Mouse (Mus musculus): ENCODE data around the gene Smg1. TPM values are rescaled to one million over a fixed set of nuclear protein-coding genes. Genes with fewer than 3 reads are reported as not detected.
"Not testable (repeated sequence)": the region's sequence is repeated elsewhere in the genome, so short reads cannot be mapped to it uniquely, and the experiment has no call there.

The Smg1 gene
- polyA plus RNA-seq, 1 experiment from 2014 or later: 18.0 TPM

- no peaks in the 10 kb centered on the region for H3K9me3 ChIP-seq
- no peak overlapping the region for H3K4me3 ChIP-seq (replicated peaks)
- peaks cover 19% of the 10 kb centered on the region for H3K36me3 ChIP-seq
- no peaks in the 10 kb centered on the region for H3K27me3 ChIP-seq (replicated peaks)
- no peaks in the 10 kb centered on the region for H3K4me1 ChIP-seq (replicated peaks)
- H3K9ac ChIP-seq: no peak overlapping the region
- H3K27ac ChIP-seq: no peak overlapping the region
- ATAC-seq: no peak
- 79% methylated on average over 3 of the region's 3 CpGs for WGBS
- H3K4me2 ChIP-seq (replicated peaks): no peak overlapping the region
Observed at GRCm38 (mm10) chr7:118179782-118180181, 63.7 kb downstream of the Smg1 start.

GRCm38 (mm10) chr7:118175821-118176355, 67.6 kb downstream of the Smg1 start:
- Histone ChIP-seq H3K27ac (no peak overlapping the region), H3K27me3 (replicated peaks) (no peaks in the 10 kb centered on the region), H3K4me3 (replicated peaks) (no peak overlapping the region), H3K9me3 (no peaks in the 10 kb centered on the region), H3K4me1 (replicated peaks) (no peaks in the 10 kb centered on the region), H3K4me2 (replicated peaks) (no peak overlapping the region), H3K9ac (no peak overlapping the region), H3K36me3 (peaks cover 20% of the 10 kb centered on the region)
- peak; percentile 56; the same call in 1 of the 2 replicates for ATAC-seq
- 82% methylated on average over 1 of the region's 1 CpGs for WGBS

GRCm38 (mm10) chr7:118170125-118170524, 73.3 kb downstream of the Smg1 start:
- not testable (repeated sequence) for H3K4me3 ChIP-seq (replicated peaks); H3K4me2 ChIP-seq (replicated peaks); H3K27ac ChIP-seq; H3K9ac ChIP-seq; H3K4me1 ChIP-seq (replicated peaks); H3K9me3 ChIP-seq; ATAC-seq; H3K27me3 ChIP-seq (replicated peaks)
- H3K36me3 ChIP-seq: peaks cover 30% of the 10 kb centered on the region
- WGBS: 88% methylated on average over 2 of the region's 2 CpGs

- 97% methylated on average over 8 of the region's 8 CpGs for WGBS
- no peak overlapping the region for H3K27ac ChIP-seq
- H3K4me3 ChIP-seq (replicated peaks): no peak overlapping the region
- H3K4me1 ChIP-seq (replicated peaks): no peaks in the 10 kb centered on the region
- no peaks in the 10 kb centered on the region for H3K27me3 ChIP-seq (replicated peaks)
- ATAC-seq: no peak
- peaks cover 19% of the 10 kb centered on the region for H3K36me3 ChIP-seq
- no peak overlapping the region for H3K9ac ChIP-seq
- H3K9me3 ChIP-seq: no peaks in the 10 kb centered on the region
- no peak overlapping the region for H3K4me2 ChIP-seq (replicated peaks)
Observed at GRCm38 (mm10) chr7:118163006-118163405, 80.5 kb downstream of the Smg1 start.

- Histone ChIP-seq H3K27me3 (replicated peaks) (no peaks in the 10 kb centered on the region), H3K4me1 (replicated peaks) (no peaks in the 10 kb centered on the region), H3K4me2 (replicated peaks) (no peak overlapping the region), H3K9me3 (no peaks in the 10 kb centered on the region), H3K4me3 (replicated peaks) (no peak overlapping the region), H3K9ac (no peak overlapping the region), H3K27ac (no peak overlapping the region), H3K36me3 (peaks cover 12% of the 10 kb centered on the region)
- no peak for ATAC-seq
- 95% methylated on average over 3 of the region's 3 CpGs for WGBS
Observed at GRCm38 (mm10) chr7:118160121-118160520, 83.3 kb downstream of the Smg1 start.

- no peak overlapping the region for H3K9ac ChIP-seq
- no peaks in the 10 kb centered on the region for H3K27me3 ChIP-seq (replicated peaks)
- no peaks in the 10 kb centered on the region for H3K4me1 ChIP-seq (replicated peaks)
- H3K9me3 ChIP-seq: no peaks in the 10 kb centered on the region
- WGBS: 91% methylated on average over 7 of the region's 7 CpGs
- H3K4me2 ChIP-seq (replicated peaks): no peak overlapping the region
- ATAC-seq: no peak
- peaks cover 31% of the 10 kb centered on the region for H3K36me3 ChIP-seq
- H3K4me3 ChIP-seq (replicated peaks): no peak overlapping the region
- no peak overlapping the region for H3K27ac ChIP-seq
Observed at GRCm38 (mm10) chr7:118156461-118156860, 87.0 kb downstream of the Smg1 start.

- 89% methylated on average over 6 of the region's 6 CpGs for WGBS
Observed at GRCm38 (mm10) chr7:118154150-118154549, 89.3 kb downstream of the Smg1 start.

GRCm38 (mm10) chr7:118143602-118144001, 99.9 kb downstream of the Smg1 start:
- H3K4me2 ChIP-seq (replicated peaks): no peak overlapping the region
- H3K4me1 ChIP-seq (replicated peaks): no peaks in the 10 kb centered on the region
- ATAC-seq: no peak
- no peak overlapping the region for H3K4me3 ChIP-seq (replicated peaks)
- no peaks in the 10 kb centered on the region for H3K9me3 ChIP-seq
- H3K36me3 ChIP-seq: peaks cover 25% of the 10 kb centered on the region
- no peak overlapping the region for H3K27ac ChIP-seq
- whole genome bisulfite sequencing: 91% methylated on average over 3 of the region's 3 CpGs
- H3K27me3 ChIP-seq (replicated peaks): no peaks in the 10 kb centered on the region
- no peak overlapping the region for H3K9ac ChIP-seq

More at GRCm38 (mm10) chr7:118154150-118154549, 89.3 kb downstream of the Smg1 start:
- ATAC-seq: no peak
- H3K4me3 ChIP-seq (replicated peaks): no peak overlapping the region
- H3K27ac ChIP-seq: no peak overlapping the region
- no peaks in the 10 kb centered on the region for H3K4me1 ChIP-seq (replicated peaks)
- no peaks in the 10 kb centered on the region for H3K9me3 ChIP-seq
- H3K27me3 ChIP-seq (replicated peaks): no peaks in the 10 kb centered on the region
- no peak overlapping the region for H3K9ac ChIP-seq
- no peak overlapping the region for H3K4me2 ChIP-seq (replicated peaks)
- peaks cover 37% of the 10 kb centered on the region for H3K36me3 ChIP-seq

GRCm38 (mm10) chr7:118143123-118143522, 100.3 kb downstream of the Smg1 start:
- no peak for ATAC-seq
- Histone ChIP-seq H3K4me3 (replicated peaks) (no peak overlapping the region), H3K36me3 (peaks cover 23% of the 10 kb centered on the region), H3K27me3 (replicated peaks) (no peaks in the 10 kb centered on the region), H3K4me2 (replicated peaks) (no peak overlapping the region), H3K27ac (no peak overlapping the region), H3K4me1 (replicated peaks) (no peaks in the 10 kb centered on the region), H3K9ac (no peak overlapping the region), H3K9me3 (no peaks in the 10 kb centered on the region)
- 89% methylated on average over 4 of the region's 4 CpGs for WGBS

GRCm38 (mm10) chr7:118141271-118141670, 102.2 kb downstream of the Smg1 start:
- H3K27ac ChIP-seq: no peak overlapping the region
- H3K4me1 ChIP-seq (replicated peaks): no peaks in the 10 kb centered on the region
- 93% methylated on average over 7 of the region's 7 CpGs for WGBS
- H3K4me2 ChIP-seq (replicated peaks): no peak overlapping the region
- no peaks in the 10 kb centered on the region for H3K27me3 ChIP-seq (replicated peaks)
- peaks cover 25% of the 10 kb centered on the region for H3K36me3 ChIP-seq
- H3K4me3 ChIP-seq (replicated peaks): no peak overlapping the region
- no peak for ATAC-seq
- no peaks in the 10 kb centered on the region for H3K9me3 ChIP-seq
- H3K9ac ChIP-seq: no peak overlapping the region

GRCm38 (mm10) chr7:118135128-118135527, 108.3 kb downstream of the Smg1 start:
- Histone ChIP-seq H3K4me2 (replicated peaks) (no peak overlapping the region), H3K36me3 (peaks cover 18% of the 10 kb centered on the region), H3K4me1 (replicated peaks) (0 out of 2 replicates have a peak, but pooled peaks cover 3% of the 10 kb centered on the region), H3K27me3 (replicated peaks) (no peaks in the 10 kb centered on the region), H3K4me3 (replicated peaks) (no peak overlapping the region), H3K9ac (no peak overlapping the region), H3K9me3 (no peaks in the 10 kb centered on the region), H3K27ac (no peak overlapping the region)
- 78% methylated on average over 11 of the region's 11 CpGs for WGBS
- ATAC-seq: no peak

GRCm38 (mm10) chr7:118129430-118130041, 113.9 kb downstream of the Smg1 start, which contains the start of gene Arl6ip1:
TSS of gene Arl6ip1 (minus strand) at chr7:118129662.
- Histone ChIP-seq H3K9me3 (no peaks in the 10 kb centered on the region), H3K9ac (peak within 1 kb of the TSS; percentile 74), H3K4me3 (replicated peaks) (peak within 1 kb of the TSS; percentile 70), H3K36me3 (no peaks in the 10 kb centered on the region), H3K4me1 (replicated peaks) (peaks cover 19% of the 10 kb centered on the region), H3K27ac (peak within 1 kb of the TSS; percentile 92), H3K27me3 (replicated peaks) (no peaks in the 10 kb centered on the region), H3K4me2 (replicated peaks) (peak within 1 kb of the TSS; percentile 82)
- ATAC-seq: peak; percentile 98
- WGBS: under 1% methylated on average over 39 of the region's 39 CpGs

GRCm38 (mm10) chr7:118128925-118129429, 114.5 kb downstream of the Smg1 start:
- H3K4me1 ChIP-seq (replicated peaks): peaks cover 19% of the 10 kb centered on the region
- H3K27ac ChIP-seq: peak overlapping the region; percentile 92
- H3K36me3 ChIP-seq: no peaks in the 10 kb centered on the region
- peak; percentile 77 for ATAC-seq
- no peaks in the 10 kb centered on the region for H3K9me3 ChIP-seq
- H3K4me3 ChIP-seq (replicated peaks): peak overlapping the region; percentile 70
- H3K4me2 ChIP-seq (replicated peaks): peak overlapping the region; percentile 82
- under 1% methylated on average over 21 of the region's 21 CpGs for WGBS
- H3K9ac ChIP-seq: peak overlapping the region; percentile 74
- no peaks in the 10 kb centered on the region for H3K27me3 ChIP-seq (replicated peaks)
